Mouse (Mus musculus): ENCODE data around the gene Il17rc. TPM values are rescaled to one million over a fixed set of nuclear protein-coding genes. Genes with fewer than 3 reads are reported as not detected.

Il17rc gene
- total RNA-seq, 1 experiment = 6.2 TPM

DNA sequence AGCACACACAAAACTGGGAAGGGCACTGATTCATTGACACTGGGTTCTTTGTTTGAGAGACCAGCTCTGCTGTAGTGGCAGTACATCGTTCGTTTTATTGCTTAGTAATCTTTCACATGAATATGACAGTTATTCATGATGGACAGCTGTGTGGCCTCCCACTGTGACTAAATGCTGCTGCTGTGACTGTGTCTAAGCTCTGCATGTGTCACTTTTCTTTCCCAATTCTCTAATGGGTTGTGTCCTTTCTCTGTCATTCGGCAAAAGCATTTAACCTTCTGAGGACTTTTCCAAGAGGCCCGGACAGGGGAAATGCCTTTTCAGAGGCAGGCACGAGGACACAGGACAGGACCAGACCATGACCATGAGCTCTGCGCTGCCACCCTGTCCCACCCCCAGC lies 42.7 kb downstream of the Il17rc start:
- Histone ChIP-seq H3K9me3 (ENCODE audit: control insufficient read depth, insufficient read depth, low read depth, low read length) (no peaks in the 10 kb centered on the region), H3K9ac (ENCODE audit: insufficient read depth, low read depth, low read length, poor library complexity, severe bottlenecking) (no peak overlapping the region), H3K4me3 (ENCODE audit: insufficient read depth in 1 of 2, low read depth in 1 of 2, low read length in 2 of 2, poor library complexity in 1 of 2, severe bottlenecking in 1 of 2) (no peak overlapping the region), H3K27ac (ENCODE audit: insufficient read depth, low read depth, low read length, poor library complexity, severe bottlenecking) (no peak overlapping the region), H3K36me3 (ENCODE audit: control insufficient read depth, insufficient read depth, low read length, poor library complexity, severe bottlenecking) (peaks cover 20% of the 10 kb centered on the region), H3K4me1 (ENCODE audit: control insufficient read depth in 2 of 2, insufficient read depth in 2 of 2, low read length in 2 of 2, poor library complexity in 1 of 2) (no peaks in the 10 kb centered on the region; a peak in 1 of 4 replicates)
- no peak for DNase-seq (ENCODE audit: low read depth, low spot score)
- in situ Hi-C loops (cut with MboI; ENCODE audit: low sequenced_read_pairs in 2 of 2, unreplicated experiment in 2 of 2) = no loop called here
- TF ChIP-seq MAFK (IDR thresholded peaks at IDR 0.05; ENCODE audit: insufficient read depth, low read depth, low read length) = no peak

GRCm38 (mm10) chr6:113514600-113514999 lies 43.4 kb downstream of the Il17rc start:
- Histone ChIP-seq H3K4me3 (ENCODE audit: insufficient read depth in 1 of 2, low read depth in 1 of 2, low read length in 2 of 2, poor library complexity in 1 of 2, severe bottlenecking in 1 of 2) (no peak overlapping the region), H3K9ac (ENCODE audit: insufficient read depth, low read depth, low read length, poor library complexity, severe bottlenecking) (no peak overlapping the region), H3K9me3 (ENCODE audit: control insufficient read depth, insufficient read depth, low read depth, low read length) (no peaks in the 10 kb centered on the region), H3K27ac (ENCODE audit: insufficient read depth, low read depth, low read length, poor library complexity, severe bottlenecking) (no peak overlapping the region), H3K36me3 (ENCODE audit: control insufficient read depth, insufficient read depth, low read length, poor library complexity, severe bottlenecking) (peaks cover 24% of the 10 kb centered on the region), H3K4me1 (ENCODE audit: control insufficient read depth in 2 of 2, insufficient read depth in 2 of 2, low read length in 2 of 2, poor library complexity in 1 of 2) (no peaks in the 10 kb centered on the region)
- DNase-seq (ENCODE audit: low read depth, low spot score) = no peak
- TF ChIP-seq HCFC1 (IDR thresholded peaks at IDR 0.05; ENCODE audit: borderline replicate concordance, insufficient read depth, low read length) = no peak
- no peak for TF ChIP-seq ZNF384 (IDR thresholded peaks at IDR 0.05; ENCODE audit: low read depth, low read length)
- no peak for TF ChIP-seq ZC3H11A (IDR thresholded peaks at IDR 0.05; ENCODE audit: borderline replicate concordance, low read depth, low read length)
- TF ChIP-seq MAFK (IDR thresholded peaks at IDR 0.05; ENCODE audit: insufficient read depth, low read depth, low read length) = no peak
- no peak for TF ChIP-seq CHD2 (IDR thresholded peaks at IDR 0.05; ENCODE audit: low read depth, low read length)
- in situ Hi-C loops (cut with MboI; ENCODE audit: low sequenced_read_pairs in 2 of 2, unreplicated experiment in 2 of 2) = no loop called here

DNA sequence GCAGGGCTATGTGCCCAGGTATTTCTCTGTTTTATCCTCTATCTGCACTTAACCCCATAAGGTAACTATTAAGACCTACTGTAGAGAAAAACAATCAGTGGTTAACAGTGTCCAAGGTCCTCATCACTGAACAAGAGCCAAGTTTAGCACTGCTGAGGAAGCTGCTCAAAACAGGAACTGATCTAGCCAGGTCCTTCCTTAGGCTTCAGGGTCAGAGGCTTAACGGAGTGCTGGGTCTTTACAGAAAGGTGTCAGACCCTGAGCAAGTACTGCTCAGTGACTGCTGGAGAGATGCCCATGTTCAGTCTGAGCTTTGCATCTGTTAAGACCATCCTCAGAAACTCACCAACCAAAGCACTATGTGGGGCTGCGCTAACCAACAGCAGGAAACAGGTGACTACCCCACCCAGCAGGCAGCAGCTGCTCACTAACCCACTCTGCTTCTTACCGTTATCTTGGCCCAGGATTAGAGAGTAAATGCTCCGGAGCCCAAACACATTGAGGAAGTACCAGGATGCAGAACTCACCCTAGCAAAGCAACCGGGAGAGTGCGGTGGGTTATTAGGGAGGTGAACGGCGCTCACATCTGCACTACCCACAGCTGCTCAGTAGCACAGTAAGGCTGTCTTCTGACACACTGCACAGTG lies 46.3 kb downstream of the Il17rc start:
- in situ Hi-C loops (cut with MboI; ENCODE audit: low sequenced_read_pairs in 2 of 2, unreplicated experiment in 2 of 2) = no loop called here
- Histone ChIP-seq H3K27ac (ENCODE audit: insufficient read depth, low read depth, low read length, poor library complexity, severe bottlenecking) (no peak overlapping the region), H3K9ac (ENCODE audit: insufficient read depth, low read depth, low read length, poor library complexity, severe bottlenecking) (no peak overlapping the region), H3K4me1 (ENCODE audit: control insufficient read depth in 2 of 2, insufficient read depth in 2 of 2, low read length in 2 of 2, poor library complexity in 1 of 2) (no peaks in the 10 kb centered on the region), H3K9me3 (ENCODE audit: control insufficient read depth, insufficient read depth, low read depth, low read length) (no peaks in the 10 kb centered on the region), H3K36me3 (ENCODE audit: control insufficient read depth, insufficient read depth, low read length, poor library complexity, severe bottlenecking) (peaks cover 30% of the 10 kb centered on the region), H3K4me3 (ENCODE audit: insufficient read depth in 1 of 2, low read depth in 1 of 2, low read length in 2 of 2, poor library complexity in 1 of 2, severe bottlenecking in 1 of 2) (no peak overlapping the region)
- DNase-seq (ENCODE audit: low read depth, low spot score) = no peak
- no peak for TF ChIP-seq CHD2 (IDR thresholded peaks at IDR 0.05; ENCODE audit: low read depth, low read length)
- no peak for TF ChIP-seq ZC3H11A (IDR thresholded peaks at IDR 0.05; ENCODE audit: borderline replicate concordance, low read depth, low read length)
- TF ChIP-seq ZNF384 (IDR thresholded peaks at IDR 0.05; ENCODE audit: low read depth, low read length) = no peak
- no peak for TF ChIP-seq HCFC1 (IDR thresholded peaks at IDR 0.05; ENCODE audit: borderline replicate concordance, insufficient read depth, low read length)
- no peak for TF ChIP-seq MAFK (IDR thresholded peaks at IDR 0.05; ENCODE audit: insufficient read depth, low read depth, low read length)

DNA sequence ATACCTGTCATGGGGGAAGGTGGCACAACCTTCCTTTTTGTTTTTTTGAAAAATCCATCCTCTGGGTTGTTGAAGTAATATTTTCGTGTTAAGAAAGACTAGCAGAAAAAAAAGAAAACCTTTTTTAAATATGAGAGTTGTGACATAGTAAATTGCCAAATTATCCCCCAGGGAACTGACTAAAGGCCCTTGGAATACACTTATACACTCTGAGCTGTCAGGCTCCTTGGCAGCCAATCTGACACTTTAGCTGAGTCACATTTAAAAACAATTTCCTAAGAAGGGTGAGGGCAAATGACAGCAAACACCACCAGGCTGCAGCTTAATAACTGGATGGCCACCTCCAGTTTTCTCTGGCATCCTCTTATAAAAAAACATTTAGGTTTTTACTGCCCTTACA lies 51.1 kb downstream of the Il17rc start:
- Histone ChIP-seq H3K4me3 (ENCODE audit: insufficient read depth in 1 of 2, low read depth in 1 of 2, low read length in 2 of 2, poor library complexity in 1 of 2, severe bottlenecking in 1 of 2) (no peak overlapping the region), H3K36me3 (ENCODE audit: control insufficient read depth, insufficient read depth, low read length, poor library complexity, severe bottlenecking) (peaks cover 18% of the 10 kb centered on the region), H3K27ac (ENCODE audit: insufficient read depth, low read depth, low read length, poor library complexity, severe bottlenecking) (no peak overlapping the region), H3K4me1 (ENCODE audit: control insufficient read depth in 2 of 2, insufficient read depth in 2 of 2, low read length in 2 of 2, poor library complexity in 1 of 2) (no peaks in the 10 kb centered on the region), H3K9me3 (ENCODE audit: control insufficient read depth, insufficient read depth, low read depth, low read length) (no peaks in the 10 kb centered on the region), H3K9ac (ENCODE audit: insufficient read depth, low read depth, low read length, poor library complexity, severe bottlenecking) (no peak overlapping the region)
- in situ Hi-C loops (cut with MboI; ENCODE audit: low sequenced_read_pairs in 2 of 2, unreplicated experiment in 2 of 2) = no loop called here
- TF ChIP-seq ZC3H11A (IDR thresholded peaks at IDR 0.05; ENCODE audit: borderline replicate concordance, low read depth, low read length) = no peak
- no peak for TF ChIP-seq MAFK (IDR thresholded peaks at IDR 0.05; ENCODE audit: insufficient read depth, low read depth, low read length)
- DNase-seq (ENCODE audit: low read depth, low spot score) = no peak

- Histone ChIP-seq H3K36me3 (ENCODE audit: control insufficient read depth, insufficient read depth, low read length, poor library complexity, severe bottlenecking) (peaks cover 13% of the 10 kb centered on the region), H3K4me3 (ENCODE audit: insufficient read depth in 1 of 2, low read depth in 1 of 2, low read length in 2 of 2, poor library complexity in 1 of 2, severe bottlenecking in 1 of 2) (no peak overlapping the region), H3K9me3 (ENCODE audit: control insufficient read depth, insufficient read depth, low read depth, low read length) (no peaks in the 10 kb centered on the region), H3K9ac (ENCODE audit: insufficient read depth, low read depth, low read length, poor library complexity, severe bottlenecking) (no peak overlapping the region), H3K27ac (ENCODE audit: insufficient read depth, low read depth, low read length, poor library complexity, severe bottlenecking) (no peak overlapping the region), H3K4me1 (ENCODE audit: control insufficient read depth in 2 of 2, insufficient read depth in 2 of 2, low read length in 2 of 2, poor library complexity in 1 of 2) (no peaks in the 10 kb centered on the region)
- no peak for TF ChIP-seq ZNF384 (IDR thresholded peaks at IDR 0.05; ENCODE audit: low read depth, low read length)
- DNase-seq (ENCODE audit: low read depth, low spot score) = no peak
- in situ Hi-C loops (cut with MboI; ENCODE audit: low sequenced_read_pairs in 2 of 2, unreplicated experiment in 2 of 2) = no loop called here
These were observed 52.2 kb downstream of the Il17rc start for GRCm38 (mm10) chr6:113523420-113523819.

All from ES-E14 (cell line).